Mouse (Mus musculus) CH12.LX (cell line): ENCODE results near the gene Rel. TPM values are rescaled to one million over a fixed set of nuclear protein-coding genes. Genes with fewer than 3 reads are reported as not detected.

ENCODE experiments used
- DNase-seq: peaks from one replicate; pipeline ENCODE4 v3.0.0-alpha.2; 2013; ENCODE audit errors: extremely low read depth
- H3K27ac ChIP-seq: 2 replicates; pipeline ENCODE4 v1.5.1; 2012; ENCODE audit warnings: low read depth, mild to moderate bottlenecking, control low read depth, moderate library complexity; ENCODE audit not compliant: insufficient read depth
- H3K27me3 ChIP-seq: replicated peaks from 2 replicates; pipeline ENCODE3; 2012; ENCODE audit warnings: inconsistent platforms
- H3K36me3 ChIP-seq, 2 experiments: replicated peaks in 1 of 2; 2 replicates each; pipeline versions ENCODE3 to v1.6.1; 2012; ENCODE audit warnings: inconsistent platforms in 1 of 2, low read length in 1 of 2, mild to moderate bottlenecking in 1 of 2, mixed read lengths in 1 of 2, moderate library complexity in 1 of 2; ENCODE audit not compliant: control insufficient read depth in 1 of 2, insufficient read depth in 1 of 2
- H3K4me1 ChIP-seq, 2 experiments: 2 replicates each; pipeline ENCODE4 v1.6.1; 2012; ENCODE audit warnings: inconsistent platforms in 1 of 2, moderate library complexity in 1 of 2; ENCODE audit not compliant: insufficient read depth in 2 of 2, control insufficient read depth in 1 of 2
- H3K4me2 ChIP-seq: 2 replicates; pipeline ENCODE4 v1.6.1; 2012; ENCODE audit warnings: low read depth, mild to moderate bottlenecking, control low read depth; ENCODE audit not compliant: poor library complexity, insufficient read depth, severe bottlenecking
- H3K4me3 ChIP-seq, 3 experiments: fragments of 150-350 bp in 1 of 3; sonication (generic) in 1 of 3; replicated peaks in 1 of 3; 2 replicates each; pipeline versions ENCODE3 to v1.5.1; 2011 to 2012; ENCODE audit warnings: low read depth in 2 of 3, low read length in 2 of 3, mild to moderate bottlenecking in 2 of 3, moderate library complexity in 2 of 3, control low read depth in 1 of 3, improper control_type of control experiment in 1 of 3, inconsistent platforms in 1 of 3, mixed read lengths in 1 of 3; ENCODE audit not compliant: poor library complexity in 1 of 3
- H3K79me2 ChIP-seq: replicated peaks from 2 replicates; pipeline ENCODE4 v1.6.1; 2012; ENCODE audit warnings: mild to moderate bottlenecking, moderate library complexity; ENCODE audit not compliant: control insufficient read depth, poor library complexity, insufficient read depth, severe bottlenecking; ENCODE audit errors: extremely low read depth
- H3K9ac ChIP-seq: 2 replicates; pipeline ENCODE4 v1.6.1; 2012; ENCODE audit warnings: low read depth, mild to moderate bottlenecking, control low read depth, moderate library complexity; ENCODE audit not compliant: insufficient read depth
- H3K9me3 ChIP-seq: replicated peaks from 2 replicates; pipeline ENCODE3; 2012; ENCODE audit warnings: low read length, inconsistent platforms, mixed read lengths
- BHLHE40 ChIP-seq: IDR thresholded peaks from 2 replicates; pipeline ENCODE4 v1.6.1; 2011; ENCODE audit warnings: mild to moderate bottlenecking, low read depth, low read length, improper control_type of control experiment
- CHD1 ChIP-seq: IDR thresholded peaks from 2 replicates; pipeline ENCODE4 v1.6.1; 2012; ENCODE audit warnings: low read depth, low read length, improper control_type of control experiment, inconsistent platforms
- CTCF ChIP-seq, 2 experiments: IDR thresholded peaks in 1 of 2; conservative IDR thresholded peaks in 1 of 2; 2 replicates each; pipeline ENCODE4 v1.5.1; 2011 to 2012; ENCODE audit warnings: low read depth in 2 of 2, low read length in 2 of 2, improper control_type of control experiment in 1 of 2, inconsistent platforms in 1 of 2, mild to moderate bottlenecking in 1 of 2, moderate library complexity in 1 of 2
- EP300 ChIP-seq: IDR thresholded peaks from 2 replicates; pipeline ENCODE4 v1.6.1; 2011; ENCODE audit warnings: low read length, improper control_type of control experiment
- ETS1 ChIP-seq: conservative IDR thresholded peaks from 2 replicates; pipeline ENCODE4 v1.6.1; 2012; ENCODE audit warnings: low read depth, mild to moderate bottlenecking, inconsistent platforms, low read length, improper control_type of control experiment, moderate library complexity
- HCFC1 ChIP-seq: IDR thresholded peaks from 2 replicates; pipeline ENCODE4 v1.6.1; 2012; ENCODE audit warnings: low read depth, mild to moderate bottlenecking, inconsistent platforms, low read length, improper control_type of control experiment
- IRF4 ChIP-seq: IDR thresholded peaks from 2 replicates; pipeline ENCODE4 v1.6.1; 2014; ENCODE audit warnings: low read depth, mild to moderate bottlenecking, inconsistent platforms, low read length, improper control_type of control experiment
- MAFK ChIP-seq: IDR thresholded peaks from 2 replicates; pipeline ENCODE4 v1.6.1; 2011; ENCODE audit warnings: low read length, improper control_type of control experiment; ENCODE audit not compliant: insufficient replicate concordance
- MEF2A ChIP-seq: IDR thresholded peaks from 2 replicates; pipeline ENCODE4 v1.6.1; 2014; ENCODE audit warnings: low read depth, mild to moderate bottlenecking, inconsistent platforms, low read length, improper control_type of control experiment, borderline replicate concordance
- NELFE ChIP-seq: IDR thresholded peaks from 2 replicates; pipeline ENCODE4 v1.6.1; 2011; ENCODE audit warnings: low read depth, low read length, improper control_type of control experiment
- POLR2A ChIP-seq: IDR thresholded peaks from 2 replicates; pipeline ENCODE4 v1.6.1; 2011; ENCODE audit warnings: low read depth, mild to moderate bottlenecking, improper control_type of control experiment, low read length
- TBP ChIP-seq: conservative IDR thresholded peaks from 2 replicates; pipeline ENCODE4 v1.6.1; 2011; ENCODE audit warnings: low read depth, low read length, improper control_type of control experiment
- TCF12 ChIP-seq: IDR thresholded peaks from 2 replicates; pipeline ENCODE4 v1.6.1; 2014; ENCODE audit warnings: low read depth, mild to moderate bottlenecking, inconsistent platforms, low read length, improper control_type of control experiment
- UBTF ChIP-seq: IDR thresholded peaks from 2 replicates; pipeline ENCODE4 v1.6.1; 2012; ENCODE audit warnings: low read depth, mild to moderate bottlenecking, inconsistent platforms, low read length, improper control_type of control experiment, moderate library complexity
- USF1 ChIP-seq: IDR thresholded peaks from 2 replicates; pipeline ENCODE4 v1.6.1; 2014; ENCODE audit warnings: low read depth, mild to moderate bottlenecking, inconsistent platforms, low read length, improper control_type of control experiment
- USF2 ChIP-seq: conservative IDR thresholded peaks from 2 replicates; pipeline ENCODE4 v1.6.1; 2011; ENCODE audit warnings: low read depth, low read length, improper control_type of control experiment
- ZC3H11A ChIP-seq: IDR thresholded peaks from 2 replicates; pipeline ENCODE4 v1.6.1; 2012; ENCODE audit warnings: low read depth, mild to moderate bottlenecking, inconsistent platforms, low read length, improper control_type of control experiment
- ZKSCAN1 ChIP-seq: IDR thresholded peaks from 2 replicates; pipeline ENCODE4 v1.6.1; 2012; ENCODE audit warnings: low read depth, inconsistent platforms, low read length, improper control_type of control experiment, borderline replicate concordance
- ZMIZ1 ChIP-seq: IDR thresholded peaks from 2 replicates; pipeline ENCODE4 v1.6.1; 2012; ENCODE audit warnings: low read depth, mild to moderate bottlenecking, inconsistent platforms, low read length, improper control_type of control experiment
- ZNF384 ChIP-seq: IDR thresholded peaks from 2 replicates; pipeline ENCODE4 v1.6.1; 2012; ENCODE audit warnings: low read depth, low read length, improper control_type of control experiment, inconsistent platforms
- dilution Hi-C: fragments of 300-500 bp; cut with MboI; formaldehyde crosslinking; loops from 2 replicates; pipeline ENCODE4 v1.14.3; 2020; ENCODE audit warnings: low sequenced_read_pairs; ENCODE audit not compliant: extremely low pct_unique_long_range_greater_than_20kb, extremely low pct_ligation_motif_present
- in situ Hi-C: fragments of 300-500 bp; cut with MboI; formaldehyde crosslinking; loops from 3 replicates; pipeline ENCODE4 v1.14.3; 2019; ENCODE audit warnings: low sequenced_read_pairs, low pct_ligation_motif_present, low pct_unique_long_range_greater_than_20kb, mixed read lengths
- polyA plus RNA-seq: library from polyadenylated mRNA; unstranded; fragments of >175 nt; gene quantifications from 2 replicates; pipeline ENCODE4 v1.2.1, GENCODE M21; 2012; ENCODE audit warnings: low read depth; ENCODE audit not compliant: insufficient read length
- total RNA-seq, 2 experiments: library from RNA; depleted of rRNA; stranded (reverse); fragments of 300-350 nt in 1 of 2; fragments of >200 nt in 1 of 2; gene quantifications; 2 replicates each; pipeline ENCODE4 v1.2.3; 2012 to 2014

Gene Rel
- total and polyA plus RNA-seq, 3 experiments = 26.2 to 38.1 (median 28.4) TPM

DNA sequence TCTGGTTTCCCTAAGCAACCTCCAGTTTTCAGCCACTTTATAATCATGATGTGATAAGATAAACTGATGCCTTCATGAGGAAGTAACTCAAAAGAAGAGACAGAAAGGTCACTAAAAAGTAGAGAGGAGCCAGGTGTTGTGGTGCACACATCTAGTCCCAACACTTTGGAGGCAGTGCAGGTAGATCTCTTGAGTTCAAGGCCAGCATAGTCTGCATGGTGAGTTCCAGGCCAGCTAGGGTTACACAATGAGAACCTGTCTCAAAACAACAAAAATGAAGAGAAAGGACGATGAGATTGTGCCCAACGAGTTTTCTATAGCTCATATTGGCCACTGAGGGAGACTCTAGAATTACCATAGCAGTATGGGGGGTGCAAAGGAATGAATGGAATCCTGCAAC, 72.2 kb downstream of the Rel start:
- H3K27ac ChIP-seq = 0 out of 2 replicates have a peak overlapping the region, but pooled peaks have one; percentile 7
- no peak for DNase-seq
- peaks cover 43% of the 10 kb centered on the region for H3K79me2 ChIP-seq
- H3K4me1 ChIP-seq = peaks cover 26 to 74% of the 10 kb centered on the region in 2 experiments
- no peaks in the 10 kb centered on the region for H3K27me3 ChIP-seq
- in situ Hi-C loops = loop anchor here (25.0 kb wide), 1 partner anchor 164 kb away; no protein-coding TSS in a partner anchor
- H3K4me3 ChIP-seq = no peak overlapping the region
- no peak overlapping the region for H3K4me2 ChIP-seq
- dilution Hi-C loops = no loop called here
- no peaks in the 10 kb centered on the region for H3K9me3 ChIP-seq
- peaks cover 13 to 54% of the 10 kb centered on the region in 2 experiments for H3K36me3 ChIP-seq
- TF ChIP-seq ZNF384 (no peak), CTCF (conservative IDR thresholded peaks at IDR 0.05 in 1 of 2, IDR thresholded peaks at IDR 0.05 in 1 of 2; ENCODE audit: low read depth in 2 of 2, low read length in 2 of 2) (no peak), ZC3H11A (no peak), MAFK (no peak), MEF2A (no peak), NELFE (no peak), ZKSCAN1 (no peak), USF1 (no peak)
- H3K9ac ChIP-seq = no peak overlapping the region

DNA sequence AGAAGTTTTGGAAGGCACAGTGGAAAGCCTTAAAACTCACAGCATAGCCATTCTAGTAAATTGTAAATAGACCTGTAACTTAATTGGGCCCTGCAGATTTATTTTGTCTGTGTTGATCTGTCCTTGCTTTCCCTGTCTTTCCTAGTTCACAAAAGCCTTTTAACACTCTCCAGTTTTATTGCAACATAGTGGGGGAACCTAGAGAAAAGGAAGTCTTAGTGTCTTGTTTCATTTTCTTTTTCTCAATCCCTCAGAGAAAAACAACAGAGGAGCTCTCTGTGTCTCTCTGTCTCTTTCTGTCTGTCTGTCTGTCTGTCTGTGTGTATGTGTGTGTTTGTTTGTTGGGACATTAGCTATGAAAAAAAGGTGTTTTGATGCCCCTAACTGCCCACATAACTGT, 74.9 kb downstream of the Rel start:
- Histone ChIP-seq H3K4me3 (no peak overlapping the region), H3K9me3 (no peaks in the 10 kb centered on the region), H3K79me2 (peaks cover 50% of the 10 kb centered on the region), H3K27ac (no peak overlapping the region; the same call in 1 of the 2 replicates), H3K36me3 (peaks cover 5 to 45% of the 10 kb centered on the region in 2 experiments), H3K4me2 (peak overlapping the region; percentile 93), H3K27me3 (no peaks in the 10 kb centered on the region), H3K4me1 (peaks cover 26 to 73% of the 10 kb centered on the region in 2 experiments), H3K9ac (peak overlapping the region; percentile 51; the same call in 1 of the 2 replicates)
- no peak for DNase-seq
- TF ChIP-seq NELFE = no peak
- TF ChIP-seq EP300 = no peak
- TF ChIP-seq MAFK = no peak
- no peak for TF ChIP-seq ZMIZ1
- dilution Hi-C loops = no loop called here
- in situ Hi-C loops = loop anchor here (25.0 kb wide), 1 partner anchor 166 kb away; no protein-coding TSS in a partner anchor

DNA sequence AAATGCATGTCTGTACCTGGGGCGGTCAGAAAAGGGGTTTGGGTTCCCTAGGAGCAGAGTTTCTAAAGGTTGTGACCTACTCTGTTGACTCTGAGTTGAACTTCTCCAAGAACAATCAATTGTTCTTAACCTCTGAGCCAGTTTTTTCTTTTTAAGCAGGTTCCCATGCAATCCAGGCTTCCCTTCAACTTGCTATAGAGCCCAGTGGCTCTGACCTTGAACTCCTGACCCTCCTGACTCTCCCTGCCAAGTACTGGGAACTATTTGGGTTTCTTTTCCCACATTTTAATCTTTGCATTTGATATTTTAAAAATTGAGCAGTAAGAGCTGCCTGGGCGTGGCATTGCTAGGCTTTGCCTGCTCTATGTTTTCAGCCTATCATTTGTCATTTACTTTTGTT, 77.5 kb downstream of the Rel start:
- H3K9ac ChIP-seq = no peak overlapping the region
- no peak for TF ChIP-seq ZMIZ1
- no peak for TF ChIP-seq NELFE
- no peak for TF ChIP-seq HCFC1
- no peak for TF ChIP-seq EP300
- TF ChIP-seq TCF12 = no peak
- no peak for TF ChIP-seq ZKSCAN1
- no peak for TF ChIP-seq CHD1
- TF ChIP-seq UBTF = no peak
- no peak for TF ChIP-seq USF1
- no peak for TF ChIP-seq MEF2A
- no peak for TF ChIP-seq TBP
- TF ChIP-seq BHLHE40 = no peak
- no peak for TF ChIP-seq IRF4
- TF ChIP-seq ETS1 = no peak
- TF ChIP-seq ZC3H11A = no peak
- no peak for TF ChIP-seq USF2
- TF ChIP-seq MAFK = no peak
- TF ChIP-seq POLR2A = no peak
- TF ChIP-seq CTCF (conservative IDR thresholded peaks at IDR 0.05 in 1 of 2, IDR thresholded peaks at IDR 0.05 in 1 of 2; ENCODE audit: low read depth in 2 of 2, low read length in 2 of 2) = no peak
- TF ChIP-seq, all 38 proteins: peak for 0
- Histone ChIP-seq H3K27me3 (no peaks in the 10 kb centered on the region), H3K27ac (no peak overlapping the region), H3K4me1 (peaks cover 27 to 63% of the 10 kb centered on the region in 2 experiments), H3K9me3 (no peaks in the 10 kb centered on the region), H3K4me2 (no peak overlapping the region), H3K36me3 (peaks cover 8 to 45% of the 10 kb centered on the region in 2 experiments), H3K4me3 (no peak overlapping the region), H3K79me2 (peaks cover 43% of the 10 kb centered on the region)
- in situ Hi-C loops = loop anchor here (25.0 kb wide), 1 partner anchor 169 kb away; no protein-coding TSS in a partner anchor
- dilution Hi-C loops = no loop called here
- DNase-seq = no peak
